Mouse (Mus musculus) CH12.LX (cell line): ENCODE results near the gene Pf4. TPM values are rescaled to one million over a fixed set of nuclear protein-coding genes. Genes with fewer than 3 reads are reported as not detected.

Experiments
- DNase-seq: peaks from one replicate; pipeline ENCODE4 v3.0.0-alpha.2; 2013; ENCODE audit errors: extremely low read depth
- H3K27ac ChIP-seq: 2 replicates; pipeline ENCODE4 v1.5.1; 2012; ENCODE audit warnings: low read depth, mild to moderate bottlenecking, control low read depth, moderate library complexity; ENCODE audit not compliant: insufficient read depth
- H3K27me3 ChIP-seq: replicated peaks from 2 replicates; pipeline ENCODE3; 2012; ENCODE audit warnings: inconsistent platforms
- H3K36me3 ChIP-seq, 2 experiments: replicated peaks in 1 of 2; 2 replicates each; pipeline versions ENCODE3 to v1.6.1; 2012; ENCODE audit warnings: inconsistent platforms in 1 of 2, low read length in 1 of 2, mild to moderate bottlenecking in 1 of 2, mixed read lengths in 1 of 2, moderate library complexity in 1 of 2; ENCODE audit not compliant: control insufficient read depth in 1 of 2, insufficient read depth in 1 of 2
- H3K4me1 ChIP-seq, 2 experiments: 2 replicates each; pipeline ENCODE4 v1.6.1; 2012; ENCODE audit warnings: inconsistent platforms in 1 of 2, moderate library complexity in 1 of 2; ENCODE audit not compliant: insufficient read depth in 2 of 2, control insufficient read depth in 1 of 2
- H3K4me2 ChIP-seq: 2 replicates; pipeline ENCODE4 v1.6.1; 2012; ENCODE audit warnings: low read depth, mild to moderate bottlenecking, control low read depth; ENCODE audit not compliant: poor library complexity, insufficient read depth, severe bottlenecking
- H3K4me3 ChIP-seq, 3 experiments: fragments of 150-350 bp in 1 of 3; sonication (generic) in 1 of 3; replicated peaks in 1 of 3; 2 replicates each; pipeline versions ENCODE3 to v1.5.1; 2011 to 2012; ENCODE audit warnings: low read depth in 2 of 3, low read length in 2 of 3, mild to moderate bottlenecking in 2 of 3, moderate library complexity in 2 of 3, control low read depth in 1 of 3, improper control_type of control experiment in 1 of 3, inconsistent platforms in 1 of 3, mixed read lengths in 1 of 3; ENCODE audit not compliant: poor library complexity in 1 of 3
- H3K79me2 ChIP-seq: replicated peaks from 2 replicates; pipeline ENCODE4 v1.6.1; 2012; ENCODE audit warnings: mild to moderate bottlenecking, moderate library complexity; ENCODE audit not compliant: control insufficient read depth, poor library complexity, insufficient read depth, severe bottlenecking; ENCODE audit errors: extremely low read depth
- H3K9ac ChIP-seq: 2 replicates; pipeline ENCODE4 v1.6.1; 2012; ENCODE audit warnings: low read depth, mild to moderate bottlenecking, control low read depth, moderate library complexity; ENCODE audit not compliant: insufficient read depth
- H3K9me3 ChIP-seq: replicated peaks from 2 replicates; pipeline ENCODE3; 2012; ENCODE audit warnings: low read length, inconsistent platforms, mixed read lengths
- BHLHE40 ChIP-seq: IDR thresholded peaks from 2 replicates; pipeline ENCODE4 v1.6.1; 2011; ENCODE audit warnings: mild to moderate bottlenecking, low read depth, low read length, improper control_type of control experiment
- CTCF ChIP-seq, 2 experiments: IDR thresholded peaks in 1 of 2; conservative IDR thresholded peaks in 1 of 2; 2 replicates each; pipeline ENCODE4 v1.5.1; 2011 to 2012; ENCODE audit warnings: low read depth in 2 of 2, low read length in 2 of 2, improper control_type of control experiment in 1 of 2, inconsistent platforms in 1 of 2, mild to moderate bottlenecking in 1 of 2, moderate library complexity in 1 of 2
- GABPA ChIP-seq: IDR thresholded peaks from 2 replicates; pipeline ENCODE4 v1.6.1; 2012; ENCODE audit warnings: low read depth, low read length, improper control_type of control experiment, inconsistent platforms; ENCODE audit not compliant: insufficient replicate concordance
- IRF4 ChIP-seq: IDR thresholded peaks from 2 replicates; pipeline ENCODE4 v1.6.1; 2014; ENCODE audit warnings: low read depth, mild to moderate bottlenecking, inconsistent platforms, low read length, improper control_type of control experiment
- JUN ChIP-seq: IDR thresholded peaks from 2 replicates; pipeline ENCODE4 v1.6.1; 2011; ENCODE audit warnings: low read depth, mild to moderate bottlenecking, low read length, improper control_type of control experiment, moderate library complexity; ENCODE audit not compliant: insufficient read depth
- JUND ChIP-seq: conservative IDR thresholded peaks from 2 replicates; pipeline ENCODE4 v1.6.1; 2011; ENCODE audit warnings: low read depth, low read length, improper control_type of control experiment
- KAT2A ChIP-seq: IDR thresholded peaks from 2 replicates; pipeline ENCODE4 v1.6.1; 2012; ENCODE audit warnings: low read length, improper control_type of control experiment, inconsistent platforms; ENCODE audit not compliant: insufficient replicate concordance
- MAFK ChIP-seq: IDR thresholded peaks from 2 replicates; pipeline ENCODE4 v1.6.1; 2011; ENCODE audit warnings: low read length, improper control_type of control experiment; ENCODE audit not compliant: insufficient replicate concordance
- MAX ChIP-seq: IDR thresholded peaks from 2 replicates; pipeline ENCODE4 v1.6.1; 2011; ENCODE audit warnings: low read length, improper control_type of control experiment
- MAZ ChIP-seq: IDR thresholded peaks from 2 replicates; pipeline ENCODE4 v1.6.1; 2012; ENCODE audit warnings: low read depth, mild to moderate bottlenecking, inconsistent platforms, low read length, improper control_type of control experiment, moderate library complexity
- MXI1 ChIP-seq: IDR thresholded peaks from 2 replicates; pipeline ENCODE4 v1.6.1; 2011; ENCODE audit warnings: mild to moderate bottlenecking, low read depth, low read length, improper control_type of control experiment
- MYC ChIP-seq: IDR thresholded peaks from 2 replicates; pipeline ENCODE4 v1.6.1; 2011; ENCODE audit warnings: low read depth, mild to moderate bottlenecking, improper control_type of control experiment, low read length
- NELFE ChIP-seq: IDR thresholded peaks from 2 replicates; pipeline ENCODE4 v1.6.1; 2011; ENCODE audit warnings: low read depth, low read length, improper control_type of control experiment
- POLR2A ChIP-seq: IDR thresholded peaks from 2 replicates; pipeline ENCODE4 v1.6.1; 2011; ENCODE audit warnings: low read depth, mild to moderate bottlenecking, improper control_type of control experiment, low read length
- POLR2AphosphoS2 ChIP-seq: IDR thresholded peaks from 2 replicates; pipeline ENCODE4 v1.6.1; 2011; ENCODE audit warnings: low read depth, low read length, improper control_type of control experiment
- SIN3A ChIP-seq: IDR thresholded peaks from 2 replicates; pipeline ENCODE4 v1.6.1; 2012; ENCODE audit warnings: low read length, improper control_type of control experiment, inconsistent platforms
- ZKSCAN1 ChIP-seq: IDR thresholded peaks from 2 replicates; pipeline ENCODE4 v1.6.1; 2012; ENCODE audit warnings: low read depth, inconsistent platforms, low read length, improper control_type of control experiment, borderline replicate concordance
- ZMIZ1 ChIP-seq: IDR thresholded peaks from 2 replicates; pipeline ENCODE4 v1.6.1; 2012; ENCODE audit warnings: low read depth, mild to moderate bottlenecking, inconsistent platforms, low read length, improper control_type of control experiment
- ZNF384 ChIP-seq: IDR thresholded peaks from 2 replicates; pipeline ENCODE4 v1.6.1; 2012; ENCODE audit warnings: low read depth, low read length, improper control_type of control experiment, inconsistent platforms
- dilution Hi-C: fragments of 300-500 bp; cut with MboI; formaldehyde crosslinking; loops from 2 replicates; pipeline ENCODE4 v1.14.3; 2020; ENCODE audit warnings: low sequenced_read_pairs; ENCODE audit not compliant: extremely low pct_unique_long_range_greater_than_20kb, extremely low pct_ligation_motif_present
- in situ Hi-C: fragments of 300-500 bp; cut with MboI; formaldehyde crosslinking; loops from 3 replicates; pipeline ENCODE4 v1.14.3; 2019; ENCODE audit warnings: low sequenced_read_pairs, low pct_ligation_motif_present, low pct_unique_long_range_greater_than_20kb, mixed read lengths
- polyA plus RNA-seq: library from polyadenylated mRNA; unstranded; fragments of >175 nt; gene quantifications from 2 replicates; pipeline ENCODE4 v1.2.1, GENCODE M21; 2012; ENCODE audit warnings: low read depth; ENCODE audit not compliant: insufficient read length
- total RNA-seq, 2 experiments: library from RNA; depleted of rRNA; stranded (reverse); fragments of 300-350 nt in 1 of 2; fragments of >200 nt in 1 of 2; gene quantifications; 2 replicates each; pipeline ENCODE4 v1.2.3; 2012 to 2014

The Pf4 gene
- total and polyA plus RNA-seq, 3 experiments: not detected

DNA sequence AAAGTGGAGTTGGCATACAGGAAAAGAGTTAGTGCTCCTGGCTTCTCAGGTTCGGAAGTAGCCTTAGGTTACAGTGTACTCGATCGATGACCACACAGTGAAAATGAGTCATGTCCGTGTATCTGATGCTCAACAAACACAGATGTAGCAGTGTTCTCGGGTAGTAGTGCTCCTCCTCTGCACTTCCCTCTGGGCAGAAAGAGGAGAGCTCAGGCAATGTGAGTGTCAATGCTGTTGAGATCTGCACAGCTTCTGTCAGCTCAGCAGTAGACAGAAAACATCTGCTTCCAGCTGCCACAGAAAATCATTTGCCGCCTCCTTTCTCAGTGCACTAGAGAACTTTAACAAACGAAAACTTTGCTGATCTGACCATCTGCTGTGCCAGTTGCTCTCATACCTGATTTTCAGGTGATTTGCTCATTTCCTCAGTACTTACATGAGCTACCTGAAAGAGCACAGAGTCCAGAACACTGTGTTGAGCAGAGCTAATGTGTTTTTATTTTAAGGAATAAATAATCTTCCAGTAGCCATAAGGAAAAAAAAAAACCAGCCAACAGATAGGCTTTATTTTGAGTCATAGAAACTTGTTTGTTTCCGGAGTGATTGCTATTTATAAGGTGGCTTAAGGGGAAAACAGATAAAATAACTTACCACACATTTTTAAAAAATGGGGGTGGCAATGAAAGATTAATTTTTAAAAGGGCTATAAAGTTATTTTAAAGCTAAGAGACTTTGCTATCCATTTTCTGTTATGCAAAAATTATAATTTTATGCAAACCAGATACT, 6.2 kb upstream of the Pf4 start:
- Histone ChIP-seq H3K4me1 (peaks cover 0 to 25% of the 10 kb centered on the region in 2 experiments; a peak in 2 of 4 replicates), H3K36me3 (no peaks in the 10 kb centered on the region), H3K9ac (no peak overlapping the region), H3K4me2 (no peak overlapping the region), H3K79me2 (no peaks in the 10 kb centered on the region), H3K27me3 (no peaks in the 10 kb centered on the region), H3K27ac (no peak overlapping the region), H3K4me3 (no peak overlapping the region), H3K9me3 (no peaks in the 10 kb centered on the region)
- DNase-seq: no peak
- no peak for TF ChIP-seq MAFK
- no peak for TF ChIP-seq KAT2A
- TF ChIP-seq MXI1: no peak
- TF ChIP-seq JUND: no peak
- no peak for TF ChIP-seq IRF4
- TF ChIP-seq POLR2AphosphoS2: no peak
- dilution Hi-C loops (no loop called here), in situ Hi-C loops (no loop called here)

DNA sequence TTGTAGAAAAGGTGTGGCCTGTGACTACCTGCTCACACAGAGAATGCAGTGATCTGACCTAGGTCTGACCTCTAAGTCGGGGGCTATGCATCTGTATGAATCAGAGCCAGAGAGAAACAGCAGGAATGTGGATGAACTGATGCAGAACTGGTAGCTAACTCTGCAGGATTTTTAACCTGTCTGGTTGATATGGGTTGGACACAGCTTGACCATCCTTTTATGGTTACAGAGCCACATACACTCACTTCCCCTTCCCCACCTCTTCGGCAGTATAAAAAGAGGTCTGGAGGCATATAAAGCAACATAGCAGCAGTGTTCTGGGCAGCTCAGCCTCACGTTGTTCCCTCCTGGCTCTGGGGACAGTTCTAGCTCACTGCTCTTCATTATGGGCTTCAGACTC, 4.0 kb upstream of the Pf4 start, which contains the start of gene Ppbp:
Gene Ppbp (plus strand): TSS at position 301 of the 400 bp plus-strand sequence.
- H3K9ac ChIP-seq: no peak within 1 kb of the TSS
- H3K27ac ChIP-seq: no peak within 1 kb of the TSS
- H3K4me2 ChIP-seq: no peak within 1 kb of the TSS
- no peak within 1 kb of the TSS for H3K4me3 ChIP-seq
- no peaks in the 10 kb centered on the region for H3K27me3 ChIP-seq
- dilution Hi-C loops: no loop called here
- in situ Hi-C loops: no loop called here
- no peaks in the 10 kb centered on the region for H3K9me3 ChIP-seq
- no peaks in the 10 kb centered on the region for H3K36me3 ChIP-seq
- DNase-seq: no peak
- TF ChIP-seq MAFK: no peak
- no peak for TF ChIP-seq MAZ
- no peak for TF ChIP-seq SIN3A
- no peak for TF ChIP-seq NELFE
- TF ChIP-seq CTCF (conservative IDR thresholded peaks at IDR 0.05 in 1 of 2, IDR thresholded peaks at IDR 0.05 in 1 of 2; ENCODE audit: low read depth in 2 of 2, low read length in 2 of 2): no peak
- no peak for TF ChIP-seq KAT2A
- TF ChIP-seq ZKSCAN1: no peak
- TF ChIP-seq GABPA: no peak
- TF ChIP-seq ZNF384: no peak
- TF ChIP-seq BHLHE40: no peak
- no peak for TF ChIP-seq ZMIZ1
- TF ChIP-seq POLR2A: no peak
- no peak for TF ChIP-seq JUN
- TF ChIP-seq MAX: no peak
- no peak for TF ChIP-seq MYC
- H3K79me2 ChIP-seq: no peaks in the 10 kb centered on the region
- peaks cover 0 to 20% of the 10 kb centered on the region in 2 experiments; a peak in 2 of 4 replicates for H3K4me1 ChIP-seq
